Mouse (Mus musculus): ENCODE results near the gene Polr2a.

The Polr2a gene

GRCm38 (mm10) chr11:69752686-69753085 is 5.8 kb downstream of the Polr2a start:
- DNase-seq (ENCODE audit: low read depth), result peak; percentile 14

DNA sequence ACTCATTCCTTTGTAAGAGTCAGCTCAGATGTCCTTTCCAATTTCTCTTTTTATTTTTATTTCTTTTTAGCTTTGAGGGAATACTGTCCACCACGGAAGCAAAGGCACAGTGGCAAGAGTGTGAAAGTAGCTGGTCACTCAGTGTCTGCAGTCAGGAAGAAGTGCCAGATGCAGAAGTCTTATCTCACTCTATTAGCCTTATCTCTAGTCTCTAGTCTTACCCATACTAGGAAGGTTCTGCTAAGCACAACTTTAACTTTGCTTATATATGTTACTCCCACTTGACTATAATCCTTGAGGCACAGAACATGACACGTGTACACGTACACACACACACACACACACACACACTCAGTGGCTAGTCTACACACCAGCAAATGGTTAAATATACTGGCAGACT is 6.8 kb downstream of the Polr2a start:
- DNase-seq (ENCODE audit: low read depth), result no peak

DNA sequence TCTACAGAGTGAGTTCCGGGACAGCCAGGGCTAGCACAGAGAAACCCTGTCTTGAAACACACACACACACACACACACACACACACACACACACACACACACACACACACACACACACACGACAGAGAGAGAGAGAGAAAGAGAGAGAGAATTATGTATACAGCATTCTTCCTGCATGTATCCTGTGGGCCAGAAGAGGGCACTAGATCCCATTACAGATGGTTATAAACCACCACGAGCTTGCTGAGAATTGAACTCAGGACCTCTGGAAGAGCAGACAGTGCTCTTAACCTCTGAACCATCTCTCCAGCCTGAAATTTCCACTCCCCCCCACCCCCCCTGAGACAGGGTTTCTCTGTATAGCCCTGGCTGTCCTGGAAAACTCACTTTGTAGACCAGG is 27.0 kb downstream of the Polr2a start:
- DNase-seq (ENCODE audit: low read depth), result peak; percentile 41

- DNase-seq (ENCODE audit: low read depth), result peak; percentile 86
These were observed 29.4 kb downstream of the Polr2a start for GRCm38 (mm10) chr11:69729063-69729462.

- no peak for DNase-seq (ENCODE audit: low read depth)
These were observed 32.5 kb downstream of the Polr2a start for GRCm38 (mm10) chr11:69725951-69726350.

DNA sequence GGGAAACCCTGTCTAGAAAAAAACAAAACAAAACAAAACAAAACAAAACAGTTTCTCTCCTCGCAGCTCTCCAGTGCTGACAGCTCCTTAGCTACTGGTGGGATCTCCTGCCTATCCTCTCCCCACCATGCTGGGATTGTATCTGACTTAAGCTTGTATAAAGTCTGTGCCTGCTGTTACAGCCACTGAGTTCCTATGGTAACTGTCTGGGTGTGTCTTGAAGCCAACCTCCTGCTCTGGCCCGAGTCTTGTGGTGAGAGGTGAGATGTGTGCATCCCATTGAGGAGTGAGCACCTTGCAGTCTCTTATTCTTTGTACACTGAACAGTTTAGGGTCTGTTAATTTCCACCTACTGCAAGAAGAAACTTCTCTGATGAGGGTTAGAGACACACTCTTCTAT is 35.4 kb downstream of the Polr2a start:
- DNase-seq (ENCODE audit: low read depth), result no peak

- DNase-seq (ENCODE audit: low read depth), result no peak
These were observed 37.6 kb downstream of the Polr2a start for GRCm38 (mm10) chr11:69720852-69721251.

- DNase-seq (ENCODE audit: low read depth), result peak; percentile 33
These were observed 39.0 kb downstream of the Polr2a start for GRCm38 (mm10) chr11:69719423-69719822.

GRCm38 (mm10) chr11:69718661-69719060 is 39.8 kb downstream of the Polr2a start:
- no peak for DNase-seq (ENCODE audit: low read depth)

DNA sequence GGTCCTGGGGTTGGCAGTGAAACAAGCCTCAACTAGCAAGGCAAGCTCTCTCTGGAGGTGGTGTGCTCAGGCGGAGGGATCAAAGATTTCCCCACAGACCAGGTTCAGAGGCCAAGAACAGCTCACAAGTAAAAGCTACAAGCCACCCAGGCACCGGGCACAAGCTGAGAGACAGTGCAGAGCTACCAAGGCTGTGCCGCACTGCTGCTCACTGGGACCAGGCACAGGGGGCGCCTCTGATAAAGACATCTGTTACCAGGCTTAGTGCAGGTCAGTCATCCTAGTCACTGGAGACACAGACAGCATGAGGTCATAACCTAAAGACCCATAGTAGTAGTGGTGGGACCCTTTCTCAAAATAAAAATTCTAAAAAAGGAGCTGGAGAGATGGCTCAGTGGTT is 41.5 kb downstream of the Polr2a start:
- no peak for DNase-seq (ENCODE audit: low read depth)

DNA sequence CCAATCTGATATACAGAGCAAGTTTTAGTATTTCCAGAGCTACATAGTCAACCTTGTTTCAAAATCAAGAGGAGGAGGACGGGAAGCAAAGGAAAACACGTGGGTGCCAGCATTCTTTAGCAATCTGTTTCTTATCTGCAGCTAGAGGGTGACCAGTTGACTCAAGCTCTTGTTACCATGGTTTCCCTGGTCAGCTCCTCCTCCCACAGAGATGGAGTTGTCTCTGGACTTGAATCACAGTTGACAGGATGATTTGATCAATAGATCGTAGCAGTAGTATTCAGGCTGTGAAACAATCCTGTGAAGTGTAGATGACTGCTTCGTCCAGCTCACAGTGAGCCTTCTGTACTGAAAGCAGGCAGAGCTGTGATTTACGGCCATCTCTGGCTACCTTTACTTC is 42.5 kb downstream of the Polr2a start:
- no peak for DNase-seq (ENCODE audit: low read depth)

- DNase-seq (ENCODE audit: low read depth), result peak; percentile 64
These were observed 43.0 kb downstream of the Polr2a start for GRCm38 (mm10) chr11:69715482-69715881.

DNA sequence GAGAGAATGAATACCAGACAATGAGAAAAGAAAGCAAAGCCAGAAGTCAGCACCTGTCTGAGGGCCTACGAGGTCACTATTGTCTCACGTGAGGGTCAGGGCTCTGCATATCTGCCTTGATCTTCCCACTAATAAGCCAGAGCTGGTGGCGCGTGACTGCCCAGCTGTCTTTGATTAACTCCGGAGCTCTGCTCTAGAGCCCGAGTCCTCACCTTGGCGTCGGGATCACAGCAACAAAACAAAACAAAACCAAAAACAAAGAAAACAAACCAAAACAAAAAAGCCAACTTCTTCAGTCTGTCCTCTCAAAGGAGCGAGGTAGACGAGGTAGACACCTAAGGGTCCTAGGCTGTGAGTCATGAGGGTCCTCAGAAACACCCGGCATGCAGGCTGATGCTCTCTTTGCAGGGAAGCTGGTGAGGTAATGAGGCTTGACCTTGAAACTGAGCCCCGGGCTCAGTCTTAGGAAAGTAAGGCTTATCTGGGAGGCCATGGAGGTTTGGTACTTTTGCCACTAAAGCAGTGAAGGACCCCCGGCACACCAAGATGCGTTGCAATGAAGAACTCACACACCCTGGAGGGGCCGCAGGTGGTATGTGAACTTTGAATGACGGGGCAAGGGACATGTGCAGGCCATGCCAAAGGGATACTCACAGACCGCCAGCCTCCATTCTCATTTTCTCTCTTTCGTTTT is 43.7 kb downstream of the Polr2a start:
- DNase-seq (ENCODE audit: low read depth), result no peak

- no peak for DNase-seq (ENCODE audit: low read depth)
These were observed 45.3 kb downstream of the Polr2a start for GRCm38 (mm10) chr11:69712954-69713672.

DNA sequence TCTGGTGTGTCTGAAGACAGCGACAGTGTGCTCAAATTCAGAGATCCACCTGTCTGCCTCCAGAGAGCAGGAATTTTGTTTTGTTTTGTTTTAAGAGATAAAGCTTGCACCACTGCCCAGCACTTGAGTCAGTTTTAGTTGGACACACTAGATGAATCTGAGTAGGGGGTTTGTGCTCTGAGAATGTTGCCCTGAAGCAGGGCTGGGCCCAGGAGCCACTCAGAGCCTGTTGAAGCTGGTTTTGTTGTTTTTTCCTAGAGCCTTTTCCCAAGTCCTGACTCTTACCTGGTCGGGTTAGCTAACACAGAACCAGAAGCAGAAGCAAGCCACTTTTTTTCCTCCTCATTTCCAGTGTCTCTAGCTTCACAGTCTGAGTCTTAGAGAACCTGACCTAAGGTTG is 47.4 kb downstream of the Polr2a start:
- no peak for DNase-seq (ENCODE audit: low read depth)

GRCm38 (mm10) chr11:69710470-69710869 is 48.0 kb downstream of the Polr2a start:
- no peak for DNase-seq (ENCODE audit: low read depth)

DNA sequence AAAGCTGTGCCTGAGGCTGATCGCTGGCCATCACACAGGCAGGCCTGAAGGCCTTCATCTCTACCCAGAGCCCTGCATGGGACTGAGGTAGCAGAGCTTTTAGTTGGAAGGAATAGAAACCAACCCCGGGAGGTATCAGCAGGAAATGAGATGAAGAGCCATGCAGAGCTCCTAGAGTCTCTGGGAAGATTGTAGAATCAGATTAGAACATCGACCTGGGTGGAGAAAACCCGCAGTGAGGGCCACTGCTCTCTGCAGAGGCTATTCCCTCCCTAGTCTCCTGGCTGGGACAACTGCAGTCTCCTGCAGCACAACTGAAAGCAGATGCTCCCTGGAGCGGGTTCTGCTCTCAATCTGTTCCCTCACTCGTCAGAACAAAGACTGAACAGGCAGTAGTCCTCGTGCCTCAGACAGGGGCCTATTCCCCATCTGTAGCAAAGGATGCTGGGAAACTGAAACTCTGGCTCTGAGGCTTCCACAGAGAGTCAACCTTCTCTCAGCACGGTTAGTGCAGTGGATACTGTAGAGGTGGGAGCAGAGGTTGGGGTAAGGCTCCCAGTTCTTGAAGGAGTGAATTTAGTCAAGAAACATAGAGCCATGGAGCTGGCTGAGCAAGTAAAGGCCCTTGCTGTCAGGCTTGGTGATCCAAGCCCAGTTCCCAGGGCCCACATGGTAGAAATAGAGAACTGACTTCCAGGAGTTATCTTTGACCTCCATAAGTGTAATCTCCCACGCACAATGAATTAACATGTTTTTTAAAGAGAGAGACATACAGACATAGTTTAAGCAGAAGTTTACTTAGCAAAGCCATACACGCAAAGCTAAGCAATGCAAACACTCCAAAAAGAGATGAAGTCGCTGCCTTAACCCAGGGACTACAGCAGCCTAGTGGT is 48.6 kb downstream of the Polr2a start:
- no peak for DNase-seq (ENCODE audit: low read depth)

DNA sequence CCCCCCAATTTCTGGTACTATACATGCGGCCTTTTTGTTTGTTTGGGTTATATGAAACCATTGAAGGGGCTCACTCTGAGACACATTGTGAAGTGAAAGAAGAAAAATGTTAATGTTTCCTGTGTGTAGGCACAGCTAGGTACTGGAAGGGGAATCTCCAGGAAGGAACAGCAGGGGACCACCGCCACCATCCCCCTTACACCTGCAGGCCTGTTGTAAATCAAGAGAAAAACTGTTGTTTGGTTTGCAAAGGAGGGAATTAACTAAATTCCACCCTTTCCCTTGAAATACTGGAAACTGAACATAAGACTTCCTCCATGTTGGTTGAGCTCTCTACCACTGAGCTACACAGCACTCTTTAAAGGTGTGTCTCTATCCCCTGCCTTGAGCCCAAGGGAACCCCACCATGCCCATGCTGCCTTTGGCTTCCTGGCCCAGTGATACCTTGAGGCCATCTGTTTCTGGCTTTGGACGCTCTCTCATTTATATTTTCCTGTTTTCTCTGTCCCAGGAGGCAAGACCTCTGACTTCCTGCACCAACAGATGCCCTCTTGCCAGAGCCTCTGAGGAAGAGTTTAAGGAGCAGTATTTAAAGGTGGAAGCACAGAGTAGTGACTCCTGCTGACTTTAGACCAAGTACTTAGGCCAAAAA is 49.7 kb downstream of the Polr2a start:
- no peak for DNase-seq (ENCODE audit: low read depth)

GRCm38 (mm10) chr11:69707873-69708381 is 50.5 kb downstream of the Polr2a start:
- no peak for DNase-seq (ENCODE audit: low read depth)

- DNase-seq (ENCODE audit: low read depth), result no peak
These were observed 51.0 kb downstream of the Polr2a start for GRCm38 (mm10) chr11:69707480-69707847.

DNA sequence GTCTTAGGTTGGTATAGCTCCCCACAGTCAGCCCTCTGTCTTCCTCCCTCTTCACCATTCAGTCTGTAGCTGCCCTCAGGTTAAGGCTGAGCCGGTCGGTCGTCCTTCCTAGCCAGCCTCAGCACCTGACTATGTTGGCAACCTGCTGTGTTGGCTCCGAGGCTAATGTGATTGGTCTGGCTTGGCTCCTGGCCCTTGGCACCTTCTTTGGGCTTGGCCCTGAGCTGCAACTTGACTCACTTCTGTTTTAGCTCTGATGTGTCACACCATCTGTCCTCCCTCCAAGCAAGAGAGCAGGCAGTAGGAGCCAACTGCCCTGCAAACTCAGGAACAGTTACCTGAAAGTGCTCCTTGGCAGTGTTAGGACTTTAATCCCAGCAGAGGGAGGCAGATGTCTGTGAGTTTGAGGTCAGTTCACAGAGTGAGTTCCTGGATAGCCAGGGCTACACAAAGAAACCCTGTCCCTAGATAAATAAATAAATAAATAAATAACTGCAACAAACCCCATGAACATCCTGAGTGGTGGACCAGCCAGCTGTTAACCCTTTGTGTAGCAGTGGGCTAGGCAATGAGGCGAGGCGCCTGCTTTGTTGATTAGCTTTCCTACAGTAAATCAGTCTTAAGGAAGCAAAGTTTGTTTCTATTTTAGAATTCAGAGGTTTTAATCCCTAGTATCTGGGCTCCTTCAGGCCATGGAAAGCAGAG is 51.5 kb downstream of the Polr2a start:
- no peak for DNase-seq (ENCODE audit: low read depth)
